Mouse (Mus musculus) gastrocnemius, postnatal 36 days (tissue): ENCODE measurements at regions not wholly inside any gene's neighbourhood (a gene's known extent, or its start where the extent isn't known, plus 50 kb on each side); places are given as distances from the start of the nearest gene placed in this dataset.

ENCODE experiments used
- DNase-seq, 2 experiments: peaks; one replicate each; pipeline ENCODE4 v3.0.0; 2022
- intact Hi-C: fragments of 180-260 bp; cut with DNase I; formaldehyde crosslinking; loops from one replicate; pipeline ENCODE4 v1.15.1; 2025

DNA sequence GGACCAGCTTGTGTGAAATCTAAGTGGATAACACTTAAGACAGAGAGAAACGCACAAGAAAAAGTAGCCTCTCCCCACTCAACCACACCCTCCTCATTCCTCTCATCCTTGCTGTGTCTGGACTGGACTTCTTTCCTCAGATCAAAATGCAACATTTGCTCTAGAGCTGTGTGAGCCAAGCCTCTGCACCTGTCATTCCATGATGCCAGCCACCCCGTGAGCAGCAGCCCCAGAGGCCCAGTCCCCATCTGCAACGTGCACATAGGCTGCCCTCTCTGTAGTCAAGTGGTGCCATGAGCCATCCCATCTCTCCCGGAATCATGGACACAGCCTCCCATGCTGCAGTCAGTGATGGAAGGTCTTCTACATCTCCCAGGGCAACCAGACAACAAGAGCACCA is 55.1 kb upstream of the Gpc1 start:
- DNase-seq, result no peak
- intact Hi-C loops, result no loop called here

DNA sequence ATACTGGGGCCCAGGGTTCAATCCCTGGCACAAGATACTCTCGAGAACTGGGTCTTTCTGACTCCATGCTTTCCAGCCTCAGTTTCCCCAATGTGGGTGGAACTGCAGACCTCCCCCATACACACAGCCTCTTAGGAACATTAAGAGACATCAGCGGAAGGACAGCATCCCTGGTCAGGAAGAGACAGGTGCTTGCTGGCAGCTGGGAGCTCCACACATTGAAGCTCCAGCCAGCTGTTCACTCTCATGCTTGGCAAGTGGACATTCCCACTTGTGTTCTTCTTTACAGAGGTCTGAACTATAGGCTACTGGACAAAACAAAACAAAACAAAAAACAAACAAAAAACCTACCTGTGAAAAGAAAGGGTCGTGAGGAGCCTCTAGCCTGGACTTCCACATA is 55.5 kb upstream of the Gpc1 start:
- intact Hi-C loops, result no loop called here

GRCm38 (mm10) chr1:92774743-92775692 is 56.4 kb upstream of the Gpc1 start:
- DNase-seq, result no peak
- intact Hi-C loops, result loop anchor here (5.0 kb wide), 2 partner anchors 57 to 78 kb away; partner anchors contain the start of gene Gpc1

More for the DNA sequence above, 55.5 kb upstream of the Gpc1 start:
- no peak for DNase-seq

- intact Hi-C loops, result loop anchor here (5.0 kb wide), 2 partner anchors 58 to 77 kb away; partner anchors contain the start of gene Gpc1
- DNase-seq, result no peak
Observed at GRCm38 (mm10) chr1:92774006-92774405, 57.4 kb upstream of the Gpc1 start.

GRCm38 (mm10) chr1:92772784-92773113 is 58.7 kb upstream of the Gpc1 start:
- DNase-seq, result no peak
- intact Hi-C loops, result loop anchor here (5.0 kb wide), 2 partner anchors 60 to 75 kb away; partner anchors contain the start of gene Gpc1

DNA sequence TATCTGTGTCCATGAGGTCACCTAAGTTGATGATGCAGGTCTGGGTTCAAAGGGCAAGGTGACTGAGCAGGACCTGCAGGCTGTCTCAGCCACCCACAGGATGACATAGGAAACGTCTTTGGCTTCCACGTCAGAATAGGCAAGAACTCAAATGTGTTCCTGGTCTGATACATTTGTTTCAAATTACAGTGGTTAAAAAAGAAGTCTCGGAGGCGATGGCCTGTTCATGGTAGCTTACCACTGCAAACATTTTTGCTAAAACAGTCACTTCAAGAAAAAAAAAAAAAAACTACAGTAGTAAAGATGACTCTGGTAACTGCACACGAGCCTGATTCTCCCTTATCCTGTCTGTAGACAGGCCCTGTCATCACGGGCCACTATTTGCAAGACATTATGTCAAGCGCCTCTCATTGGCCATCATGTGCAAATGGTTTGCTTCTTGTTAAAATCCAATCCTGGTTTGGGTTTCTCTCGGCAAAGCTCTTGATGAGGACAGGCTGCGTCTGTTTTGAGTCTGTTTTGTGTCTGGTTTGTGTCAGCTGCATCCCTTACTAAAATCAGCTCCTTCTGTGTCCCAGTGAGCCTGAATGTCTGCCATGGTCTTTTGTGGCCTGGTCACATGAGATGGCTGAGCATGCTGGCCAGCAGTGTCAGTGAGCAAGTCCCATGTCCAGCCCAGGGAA is 59.2 kb upstream of the Gpc1 start:
- intact Hi-C loops, result loop anchor here (5.0 kb wide), 2 partner anchors 60 to 75 kb away; partner anchors contain the start of gene Gpc1
- no peak for DNase-seq

- DNase-seq, result no peak
- intact Hi-C loops, result loop anchor here (5.0 kb wide), 3 partner anchors 52 to 72 kb away; partner anchors contain the start of gene Gpc1
Observed at GRCm38 (mm10) chr1:92769696-92770095, 61.7 kb upstream of the Gpc1 start.

- no peak for DNase-seq
- intact Hi-C loops, result loop anchor here (5.0 kb wide), 1 partner anchor 52 kb away; no protein-coding TSS in a partner anchor
Observed at GRCm38 (mm10) chr1:92769156-92769555, 62.3 kb upstream of the Gpc1 start.

- intact Hi-C loops, result loop anchor here (5.0 kb wide), 1 partner anchor 49 kb away; no protein-coding TSS in a partner anchor
- DNase-seq, result no peak
Observed at GRCm38 (mm10) chr1:92766496-92766895, 64.9 kb upstream of the Gpc1 start.

- intact Hi-C loops, result no loop called here
- no peak for DNase-seq
Observed at GRCm38 (mm10) chr1:92754793-92755488, 76.5 kb upstream of the Gpc1 start.

- intact Hi-C loops, result no loop called here
- DNase-seq, result no peak
Observed at GRCm38 (mm10) chr1:92751700-92752136, 79.7 kb upstream of the Gpc1 start.

DNA sequence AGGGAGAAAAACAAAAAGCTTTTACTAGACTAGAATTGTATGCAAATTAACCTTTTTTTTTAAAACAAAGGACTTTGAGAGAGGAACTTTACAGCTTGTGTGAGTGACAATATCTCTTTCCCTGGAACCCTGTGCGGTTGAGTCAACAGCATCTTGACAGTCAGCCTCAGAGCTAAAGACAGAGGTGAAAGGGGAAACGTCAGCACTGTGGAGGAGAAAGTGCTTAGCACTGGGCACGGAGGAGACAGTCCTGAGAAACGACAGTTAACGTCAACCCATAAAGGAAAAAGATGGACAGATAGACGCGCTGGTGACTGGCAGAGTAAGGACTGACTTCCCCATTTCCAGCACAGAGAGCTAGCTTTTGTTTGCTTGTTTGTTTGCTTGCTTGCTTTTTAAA is 82.0 kb upstream of the Gpc1 start:
- DNase-seq, result no peak
- intact Hi-C loops, result no loop called here

DNA sequence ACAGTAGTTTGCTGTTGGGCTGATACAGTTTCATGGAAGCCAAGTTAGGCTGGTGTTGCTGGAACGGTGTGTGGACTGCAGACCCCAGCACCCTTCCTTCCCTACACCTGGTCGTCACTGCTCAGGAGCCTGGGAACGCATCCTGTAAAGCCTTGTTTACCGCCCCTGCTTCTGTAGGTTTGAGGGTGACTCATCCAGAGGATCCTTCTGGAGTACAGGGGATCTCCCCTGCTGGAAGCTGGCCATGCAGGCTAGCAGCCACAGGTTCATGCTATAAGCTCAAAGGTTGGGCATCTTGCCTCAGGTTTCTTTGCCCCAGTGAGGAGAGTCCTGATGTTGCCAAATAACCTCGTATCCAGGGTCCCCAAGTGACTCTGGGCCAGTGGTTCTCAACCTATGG is 86.2 kb upstream of the Gpc1 start:
- DNase-seq, result no peak
- intact Hi-C loops, result no loop called here

DNA sequence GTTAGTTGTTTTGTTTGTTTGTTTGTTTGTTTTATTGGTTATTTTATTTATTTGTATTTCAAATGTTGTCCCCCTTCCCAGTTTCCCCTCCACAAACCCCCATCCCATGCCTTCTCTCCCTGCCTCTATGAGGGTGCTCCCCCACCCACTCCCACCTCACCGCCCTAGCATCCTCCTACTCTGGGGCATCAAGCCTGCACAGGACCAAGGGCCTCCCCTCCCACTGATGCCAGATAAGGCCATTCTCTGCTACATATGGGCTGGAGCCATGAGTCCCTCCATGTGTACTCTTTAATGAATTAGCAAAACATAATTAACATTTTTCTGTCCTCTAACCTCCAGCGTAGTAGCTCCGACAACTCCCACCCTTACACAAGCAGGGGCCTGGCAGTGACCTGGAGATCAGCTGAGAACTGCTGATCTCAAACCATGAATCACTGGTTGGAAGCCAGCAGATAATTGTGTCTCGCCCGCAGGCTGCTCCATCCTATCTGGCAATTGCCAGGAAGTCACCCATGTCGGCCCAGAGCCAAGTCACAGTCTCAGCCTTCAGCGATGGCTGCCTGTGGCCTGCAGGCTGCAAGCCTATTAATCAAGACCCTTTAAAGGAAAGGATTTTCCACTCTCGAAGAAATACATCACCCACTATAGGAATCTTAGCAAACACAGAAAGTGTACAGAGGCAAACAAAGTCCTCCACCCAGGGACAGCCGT is 86.8 kb upstream of the Gpc1 start:
- intact Hi-C loops, result no loop called here
- DNase-seq, result no peak

DNA sequence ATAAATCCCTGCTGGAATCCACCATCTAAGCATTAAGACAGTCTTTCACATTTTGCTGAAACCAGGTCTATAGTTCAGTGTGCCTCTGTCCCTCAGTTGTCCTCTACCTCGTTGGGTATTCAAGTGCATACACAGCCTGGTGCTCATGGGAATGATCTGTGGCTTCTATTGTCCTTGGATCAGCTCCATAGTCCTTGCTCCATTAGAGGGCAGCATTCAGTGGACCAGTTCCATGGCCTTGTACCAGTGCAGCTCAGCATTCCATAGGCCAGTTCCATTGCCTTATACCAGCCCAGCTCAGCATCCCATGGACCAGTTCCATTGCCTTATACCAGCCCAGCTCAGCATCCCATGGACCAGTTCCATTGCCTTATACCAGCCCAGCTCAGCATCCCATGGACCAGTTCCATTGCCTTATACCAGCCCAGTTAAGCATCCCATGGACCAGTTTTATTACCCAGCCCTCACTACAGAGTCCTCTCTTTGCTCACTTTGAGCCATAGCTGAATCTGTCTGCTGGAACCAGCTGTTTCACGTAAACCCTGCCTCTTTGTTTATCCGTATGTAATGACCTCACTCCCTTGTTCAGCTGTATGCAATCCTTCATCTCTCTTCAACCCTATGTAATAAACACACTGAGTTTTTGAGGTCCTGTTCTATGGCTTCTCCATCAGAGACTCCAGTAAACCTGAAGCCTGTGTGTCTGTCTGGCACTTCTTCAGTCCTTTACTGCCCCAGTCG is 88.4 kb upstream of the Gpc1 start:
- intact Hi-C loops, result no loop called here
- DNase-seq, result no peak

DNA sequence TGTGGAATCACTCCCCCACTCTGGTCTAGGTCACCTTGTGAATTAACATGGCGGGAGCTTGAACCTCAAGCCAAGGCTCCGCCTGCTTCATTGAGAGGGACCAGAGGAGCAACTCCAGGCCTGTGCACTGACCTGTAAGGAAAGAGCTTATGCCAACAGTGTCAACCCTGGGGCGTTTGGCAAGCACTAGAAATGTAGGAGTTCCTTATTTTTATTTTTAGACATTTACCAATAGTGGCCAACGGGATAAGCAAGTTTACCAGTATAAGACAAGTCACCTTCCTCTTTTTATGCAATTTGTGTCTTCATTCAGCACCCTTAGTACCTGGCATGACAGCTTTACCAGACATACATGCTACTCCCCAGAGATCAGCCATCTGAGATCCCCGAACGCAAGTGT is 89.1 kb upstream of the Gpc1 start:
- intact Hi-C loops, result no loop called here
- no peak for DNase-seq

DNA sequence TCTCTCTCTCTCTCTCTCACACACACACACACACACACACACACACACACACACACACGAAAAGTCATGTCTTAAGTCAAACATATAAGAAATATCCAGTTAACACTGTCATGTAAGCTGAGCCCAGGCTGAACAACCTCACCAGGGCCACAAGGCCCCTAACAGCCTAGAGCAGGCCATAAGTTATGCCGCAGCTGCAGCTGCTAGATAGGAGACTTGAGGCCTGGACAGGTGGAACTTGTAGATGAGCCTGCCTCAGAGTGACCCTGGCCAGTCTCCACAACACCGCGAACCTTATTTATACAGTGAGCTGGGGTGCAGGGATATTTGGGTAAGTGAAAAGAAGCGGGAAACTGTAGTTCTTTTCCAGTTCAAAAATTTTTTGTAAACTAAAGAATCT is 90.4 kb upstream of the Gpc1 start:
- DNase-seq, result no peak
- intact Hi-C loops, result no loop called here

- no peak for DNase-seq
- intact Hi-C loops, result no loop called here
Observed at GRCm38 (mm10) chr1:92737600-92738197, 89.1 kb upstream of the Otos start.

GRCm38 (mm10) chr1:92736411-92736810 is 87.8 kb upstream of the Otos start:
- intact Hi-C loops, result no loop called here
- DNase-seq, result no peak
